ENCODE assay signal across 20 mouse cellular contexts in the genomic region with DNA sequence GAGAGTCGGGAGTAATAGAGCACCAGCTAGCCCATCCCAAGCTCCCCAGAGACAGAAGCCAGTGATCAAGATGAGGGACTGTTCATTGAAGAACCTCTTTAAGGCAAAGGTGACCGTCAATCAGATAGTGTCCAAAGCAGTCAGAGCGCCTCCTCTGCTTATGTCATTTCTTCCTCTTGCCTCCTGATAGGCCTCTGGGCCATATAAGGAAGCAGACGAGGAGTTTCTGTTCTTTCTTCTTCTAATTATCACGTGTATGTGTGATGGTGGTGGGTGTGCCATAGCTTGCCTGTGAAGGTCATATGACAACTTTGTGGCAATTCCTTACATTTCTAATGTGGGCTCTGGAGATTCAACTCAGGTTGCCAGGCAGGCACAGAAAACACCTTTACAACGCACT. TPM values are rescaled to one million over a fixed set of nuclear protein-coding genes. Genes with fewer than 3 reads are reported as not detected.
A peak's percentile ranks its signal among the peaks of the same experiment; 100 is the strongest.
DNase-seq lines count a peak whose midpoint lies in the region; ATAC-seq and TF ChIP-seq lines count a peak whose summit lies in the region.
"Had no signal": no experiment of that assay in that cellular context is flagged by ENCODE, and none has a peak within 500 bp of the region (broad histone marks: within the 10 kb centered on the region; RNA-seq: fewer than 3 reads in every experiment).

No protein-coding gene starts in this region.

- peaks cover 55% of the 10 kb centered on the region for H3K4me1 ChIP-seq in intestine, embryonic 15.5 days (replicated peaks)
- peaks cover 24% of the 10 kb centered on the region for H3K4me1 ChIP-seq in hindbrain, embryonic 13.5 days (replicated peaks)

- H3K27ac ChIP-seq in gastrocnemius, adult 2 months = peak overlapping the region; percentile 40; the same call in 1 of the 2 replicates
- peak overlapping the region; percentile 42; the same call in 1 of the 2 replicates for H3K27ac ChIP-seq in intestine, embryonic 15.5 days
- H3K27ac ChIP-seq in hindbrain, embryonic 13.5 days = no peak overlapping the region
- H3K27ac ChIP-seq: forebrain, embryonic 15.5 days; hindbrain, postnatal 0 days; liver, embryonic 15.5 days; neural tube, embryonic 13.5 days had no signal

- no peak overlapping the region for H3K4me3 ChIP-seq in gastrocnemius, adult 2 months
- H3K4me3 ChIP-seq in intestine, embryonic 15.5 days (replicated peaks) = no peak overlapping the region
- no peak overlapping the region for H3K4me3 ChIP-seq in hindbrain, embryonic 13.5 days
- H3K4me3 ChIP-seq: forebrain, embryonic 15.5 days; liver, embryonic 15.5 days; neural tube, embryonic 13.5 days had no signal

- H3K9me3 ChIP-seq in intestine, embryonic 15.5 days = no peaks in the 10 kb centered on the region
- no peaks in the 10 kb centered on the region for H3K9me3 ChIP-seq in hindbrain, embryonic 13.5 days
- H3K9me3 ChIP-seq: forebrain, embryonic 15.5 days; liver, embryonic 15.5 days; neural tube, embryonic 13.5 days had no signal

- 58% methylated on average over 6 of the region's 6 CpGs for WGBS in intestine, embryonic 15.5 days
- 81% methylated on average over 6 of the region's 6 CpGs for WGBS in hindbrain, embryonic 13.5 days

- H3K27me3 ChIP-seq in intestine, embryonic 15.5 days (replicated peaks) = no peaks in the 10 kb centered on the region
- no peaks in the 10 kb centered on the region for H3K27me3 ChIP-seq in splenic B cell, adult 2 months (ENCODE audit: control insufficient read depth, insufficient read depth, low read length, poor library complexity, severe bottlenecking)
- peaks cover 10% of the 10 kb centered on the region; the same call in 1 of the 2 replicates for H3K27me3 ChIP-seq in hindbrain, embryonic 13.5 days
- H3K27me3 ChIP-seq: Patski had no signal

- intact Hi-C loops in gastrocnemius, adult 2 months (cut with DNase I) = loop anchor here (2.0 kb wide), 1 partner anchor 14 kb away; no protein-coding TSS in a partner anchor
- intact Hi-C loops in gastrocnemius, postnatal 36 days (cut with DNase I) = no loop called here

- no peak overlapping the region for H3K4me2 ChIP-seq in intestine, embryonic 15.5 days (replicated peaks)
- no peak overlapping the region for H3K4me2 ChIP-seq in hindbrain, embryonic 13.5 days
- H3K4me2 ChIP-seq: forebrain, embryonic 15.5 days; liver, embryonic 15.5 days; neural tube, embryonic 13.5 days had no signal

- no peak for ATAC-seq in intestine, embryonic 15.5 days
- no peak for ATAC-seq in hindbrain, embryonic 13.5 days (ENCODE audit: low FRiP score)
- ATAC-seq: activated CD4-positive, CD25-positive, alpha-beta regulatory T cell, adult 4 months; forebrain, embryonic 15.5 days; hindbrain, postnatal 0 days; Patski had no signal

- H3K36me3 ChIP-seq in intestine, embryonic 15.5 days = no peaks in the 10 kb centered on the region
- no peaks in the 10 kb centered on the region for H3K36me3 ChIP-seq in splenic B cell, adult 2 months (ENCODE audit: control insufficient read depth, insufficient read depth, low read length, poor library complexity, severe bottlenecking)
- H3K36me3 ChIP-seq in hindbrain, embryonic 13.5 days = no peaks in the 10 kb centered on the region
- H3K36me3 ChIP-seq: forebrain, embryonic 15.5 days; liver, embryonic 15.5 days; neural tube, embryonic 13.5 days had no signal

- H3K9ac ChIP-seq in intestine, embryonic 15.5 days = no peak overlapping the region
- no peak overlapping the region for H3K9ac ChIP-seq in hindbrain, embryonic 13.5 days
- H3K9ac ChIP-seq: forebrain, embryonic 15.5 days; liver, embryonic 15.5 days; neural tube, embryonic 13.5 days had no signal

- DNase-seq in gastrocnemius, adult 2 months = no peak
- no peak for DNase-seq in gastrocnemius, postnatal 36 days
- DNase-seq in layer of hippocampus, adult 9-11 months = peak; percentile 55
- no peak for DNase-seq in layer of hippocampus, adult 18-20 months (ENCODE audit: low spot score in 2 of 2)
- peak; percentile 33 for DNase-seq in splenic B cell, adult 2 months (ENCODE audit: low read depth, low spot score)
- DNase-seq in urinary bladder, adult 2 months (ENCODE audit: low spot score) = no peak
- DNase-seq: cerebellum, postnatal 14 days; embryo, embryonic 11 days; kidney, adult 9 months; kidney, postnatal 36 days; lung, postnatal 10 days had no signal

- TF ChIP-seq CTCF in gastrocnemius, adult 2 months (IDR thresholded peaks at IDR 0.05) = no peak

RNA-seq across cellular contexts. Expression of a gene that starts 3.3 kb away (rescaled TPM):
- 100 to 1,000 TPM in 1 of 2 experiments, 10 to 100 TPM in 1; 68.6 to 104 TPM for total RNA-seq in gastrocnemius, adult 2 months (2021)
- total RNA-seq in gastrocnemius, postnatal 36 days (2021) = 10 to 100 TPM; 73.8 to 80.2 TPM
- total RNA-seq in layer of hippocampus, adult 18-20 months (2021) = 10 to 100 TPM; 31.0 to 35.6 TPM
- polyA plus RNA-seq in intestine, embryonic 15.5 days (2015; fragmentation: Nextera tagmentation; extraction: Ambion mirVana) = 133 and 139 TPM in 2 replicates
- 92.4 and 119 TPM in 2 replicates for polyA plus RNA-seq in urinary bladder, adult 2 months (2012; rRNA removed)
- polyA plus RNA-seq in hindbrain, embryonic 13.5 days (2015; fragmentation: Nextera tagmentation; extraction: Ambion mirVana) = 65.5 and 73.9 TPM in 2 replicates

RNA-seq across cellular contexts. Expression of a gene that starts 13.8 kb away (rescaled TPM):
- total RNA-seq in gastrocnemius, adult 2 months (2021) = 1 to 10 TPM; 2.0 to 4.6 TPM
- total RNA-seq in gastrocnemius, postnatal 36 days (2021) = 1 to 10 TPM; 3.6 to 4.1 TPM
- total RNA-seq in layer of hippocampus, adult 18-20 months (2021) = 10 to 100 TPM in 1 of 2 experiments, 1 to 10 TPM in 1; 9.8 to 11.2 TPM
- 44.1 and 45.4 TPM in 2 replicates for polyA plus RNA-seq in intestine, embryonic 15.5 days (2015; fragmentation: Nextera tagmentation; extraction: Ambion mirVana)
- polyA plus RNA-seq in urinary bladder, adult 2 months (2012; rRNA removed) = 53.4 and 56.2 TPM in 2 replicates
- polyA plus RNA-seq in hindbrain, embryonic 13.5 days (2015; fragmentation: Nextera tagmentation; extraction: Ambion mirVana) = 17.6 and 20.2 TPM in 2 replicates
- polyA plus RNA-seq: activated CD4-positive, CD25-positive, alpha-beta regulatory T cell, adult 4 months had no signal

RNA-seq across cellular contexts. Expression of a gene that starts 14.7 kb away (rescaled TPM):
- 1 to 10 TPM; 1.9 to 4.5 TPM for total RNA-seq in gastrocnemius, adult 2 months (2021)
- 1 to 10 TPM; 5.1 to 6.5 TPM for total RNA-seq in gastrocnemius, postnatal 36 days (2021)
- 1 to 10 TPM; 5.4 to 5.8 TPM for total RNA-seq in layer of hippocampus, adult 18-20 months (2021)
- polyA plus RNA-seq in intestine, embryonic 15.5 days (2015; fragmentation: Nextera tagmentation; extraction: Ambion mirVana) = 84.2 and 86.6 TPM in 2 replicates
- polyA plus RNA-seq in urinary bladder, adult 2 months (2012; rRNA removed) = 84.6 and 90.5 TPM in 2 replicates
- 27.2 and 32.3 TPM in 2 replicates for polyA plus RNA-seq in hindbrain, embryonic 13.5 days (2015; fragmentation: Nextera tagmentation; extraction: Ambion mirVana)
- total RNA-seq: megakaryocyte-erythroid progenitor cell, adult 5-6 weeks had no signal
- polyA plus RNA-seq: activated CD4-positive, CD25-positive, alpha-beta regulatory T cell, adult 4 months had no signal

RNA-seq across cellular contexts. Expression of a gene that starts 40.8 kb away (rescaled TPM):
- total RNA-seq in gastrocnemius, adult 2 months (2021) = 1 to 10 TPM; 6.6 to 8.8 TPM
- total RNA-seq in gastrocnemius, postnatal 36 days (2021) = 1 to 10 TPM; 7.5 to 8.1 TPM
- total RNA-seq in layer of hippocampus, adult 18-20 months (2021) = 10 to 100 TPM; 48.8 to 53.4 TPM
- 94.2 and 100 TPM in 2 replicates for polyA plus RNA-seq in intestine, embryonic 15.5 days (2015; fragmentation: Nextera tagmentation; extraction: Ambion mirVana)
- 128 and 134 TPM in 2 replicates for polyA plus RNA-seq in urinary bladder, adult 2 months (2012; rRNA removed)
- polyA plus RNA-seq in hindbrain, embryonic 13.5 days (2015; fragmentation: Nextera tagmentation; extraction: Ambion mirVana) = 103 and 106 TPM in 2 replicates

RNA-seq across cellular contexts. Expression of a gene that starts 40.9 kb away (rescaled TPM):
- total RNA-seq in gastrocnemius, adult 2 months (2021) = under 1 TPM; 0.23 to 0.39 TPM
- total RNA-seq in gastrocnemius, postnatal 36 days (2021) = under 1 TPM; 0.22 to 0.26 TPM
- total RNA-seq in layer of hippocampus, adult 18-20 months (2021) = 1 to 10 TPM in 1 of 2 experiments, under 1 TPM in 1; 0.74 to 1.2 TPM
- 0.35 and 0.47 TPM in 2 replicates for polyA plus RNA-seq in intestine, embryonic 15.5 days (2015; fragmentation: Nextera tagmentation; extraction: Ambion mirVana)
- polyA plus RNA-seq in urinary bladder, adult 2 months (2012; rRNA removed) = 1.3 and 1.4 TPM in 2 replicates
- 0.75 and 0.84 TPM in 2 replicates for polyA plus RNA-seq in hindbrain, embryonic 13.5 days (2015; fragmentation: Nextera tagmentation; extraction: Ambion mirVana)
- total RNA-seq: megakaryocyte-erythroid progenitor cell, adult 5-6 weeks had no signal
- polyA plus RNA-seq: activated CD4-positive, CD25-positive, alpha-beta regulatory T cell, adult 4 months had no signal

Comparison
In these comparisons a context has a peak if more than half of its experiments do, and no peak if none do; other contexts are left out.
1. DNase-seq: peak in layer of hippocampus, adult 9-11 months (single experiment) and splenic B cell, adult 2 months (single experiment); none in gastrocnemius, adult 2 months (single experiment), gastrocnemius, postnatal 36 days (0 of 2), layer of hippocampus, adult 18-20 months (0 of 2) and urinary bladder, adult 2 months (single experiment).